Mouse (Mus musculus): ENCODE measurements around the gene Oxgr1. TPM values are rescaled to one million over a fixed set of nuclear protein-coding genes. Genes with fewer than 3 reads are reported as not detected.

Gene Oxgr1
- total RNA-seq (2023): not detected

DNA sequence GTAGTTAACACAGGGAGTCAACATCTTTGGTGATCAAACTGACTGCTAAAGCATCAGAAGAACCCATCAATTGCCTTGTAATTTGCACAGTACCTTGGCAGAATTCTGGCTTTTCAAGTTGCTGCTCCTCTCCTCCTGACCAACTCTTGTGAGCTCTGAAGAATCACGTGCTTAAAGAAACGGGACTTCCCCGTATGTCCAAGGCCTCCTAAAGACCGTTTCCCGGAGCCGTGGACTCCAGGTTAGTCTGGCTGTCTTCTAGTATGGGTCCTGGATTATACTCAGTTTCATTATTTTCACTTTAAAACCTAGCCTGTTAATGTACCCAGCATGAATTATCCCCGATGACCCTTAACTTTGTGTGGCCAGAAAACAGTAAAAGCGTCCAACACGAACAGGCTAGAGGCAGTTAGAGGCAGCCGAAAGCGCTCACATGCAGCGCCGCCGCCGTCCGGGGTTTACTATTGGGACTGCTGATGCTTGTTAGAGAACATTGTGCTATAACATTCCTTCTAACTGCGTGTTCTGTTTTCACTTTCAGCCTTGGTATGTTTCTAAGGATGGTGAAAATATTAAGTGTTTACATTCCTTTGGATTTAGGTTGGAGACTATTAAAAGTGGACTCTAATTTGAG, at the start of gene Oxgr1:
Oxgr1 (minus strand) TSS at position 249 of the 634 bp plus-strand sequence.

Other genes starting within 250 kb of the Oxgr1 start
- 73.5 TPM for gene Mbnl2, start 233.2 kb upstream of the Oxgr1 start, total RNA-seq (2023)

Data from CD4-positive naive resting alpha-beta T cell, adult 57 days (primary cell).